Mouse (Mus musculus): ENCODE measurements around the gene Zdhhc4. TPM values are rescaled to one million over a fixed set of nuclear protein-coding genes. Genes with fewer than 3 reads are reported as not detected.

Zdhhc4 gene
- polyA plus RNA-seq, 1 experiment from 2014 or later: 62.6 TPM

- WGBS: 91% methylated on average over 7 of the region's 7 CpGs
- H3K36me3 ChIP-seq (ENCODE audit: control insufficient read depth, insufficient read depth, low read length): peaks cover 34% of the 10 kb centered on the region
Observed at GRCm38 (mm10) chr5:143309916-143310315, 19.1 kb downstream of the Zdhhc4 start.

GRCm38 (mm10) chr5:143308825-143309224 lies 20.2 kb downstream of the Zdhhc4 start:
- no peak for TF ChIP-seq CTCF (IDR thresholded peaks at IDR 0.05; ENCODE audit: low read depth)
- no peak for TF ChIP-seq EP300 (optimal IDR thresholded peaks at IDR 0.05)
- ATAC-seq (ENCODE audit: low FRiP score, low TSS enrichment) (no peak), DNase-seq (ENCODE audit: low spot score) (no peak)
- Histone ChIP-seq H3K4me2 (replicated peaks; ENCODE audit: low read depth) (no peak overlapping the region), H3K9me3 (ENCODE audit: control insufficient read depth, low read length) (no peaks in the 10 kb centered on the region), H3K27me3 (ENCODE audit: control insufficient read depth, insufficient read depth, low read length) (no peaks in the 10 kb centered on the region), H3K36me3 (ENCODE audit: control insufficient read depth, insufficient read depth, low read length) (peaks cover 36% of the 10 kb centered on the region), H3K9ac (ENCODE audit: low read length) (no peak overlapping the region), H3K4me3 (ENCODE audit: low read depth, low read length) (no peak overlapping the region), H3K27ac (replicated peaks) (no peak overlapping the region), H3K4me1 (replicated peaks; ENCODE audit: control insufficient read depth, insufficient read depth) (peaks cover under 1% of the 10 kb centered on the region)
- 74% methylated on average over 5 of the region's 5 CpGs for WGBS

More at GRCm38 (mm10) chr5:143309916-143310315, 19.1 kb downstream of the Zdhhc4 start:
- no peaks in the 10 kb centered on the region for H3K9me3 ChIP-seq (ENCODE audit: control insufficient read depth, low read length)
- no peak overlapping the region for H3K27ac ChIP-seq (replicated peaks)
- DNase-seq (ENCODE audit: low spot score) (no peak), ATAC-seq (ENCODE audit: low FRiP score, low TSS enrichment) (no peak)
- no peak overlapping the region for H3K4me3 ChIP-seq (ENCODE audit: low read depth, low read length)
- peaks cover 6% of the 10 kb centered on the region for H3K4me1 ChIP-seq (replicated peaks; ENCODE audit: control insufficient read depth, insufficient read depth)
- no peak for TF ChIP-seq EP300 (optimal IDR thresholded peaks at IDR 0.05)
- no peak for TF ChIP-seq CTCF (IDR thresholded peaks at IDR 0.05; ENCODE audit: low read depth)
- no peak overlapping the region for H3K9ac ChIP-seq (ENCODE audit: low read length)
- no peak overlapping the region for H3K4me2 ChIP-seq (replicated peaks; ENCODE audit: low read depth)
- H3K27me3 ChIP-seq (ENCODE audit: control insufficient read depth, insufficient read depth, low read length): no peaks in the 10 kb centered on the region

GRCm38 (mm10) chr5:143304251-143304650 lies 24.8 kb downstream of the Zdhhc4 start:
- H3K4me2 ChIP-seq (replicated peaks; ENCODE audit: low read depth): no peak overlapping the region
- TF ChIP-seq EP300 (optimal IDR thresholded peaks at IDR 0.05): no peak
- TF ChIP-seq CTCF (IDR thresholded peaks at IDR 0.05; ENCODE audit: low read depth): no peak
- H3K9me3 ChIP-seq (ENCODE audit: control insufficient read depth, low read length): no peaks in the 10 kb centered on the region
- H3K4me3 ChIP-seq (ENCODE audit: low read depth, low read length): no peak overlapping the region
- H3K9ac ChIP-seq (ENCODE audit: low read length): no peak overlapping the region
- H3K4me1 ChIP-seq (replicated peaks; ENCODE audit: control insufficient read depth, insufficient read depth): no peaks in the 10 kb centered on the region
- H3K27me3 ChIP-seq (ENCODE audit: control insufficient read depth, insufficient read depth, low read length): no peaks in the 10 kb centered on the region
- no peak for DNase-seq (ENCODE audit: low spot score)
- peaks cover 32% of the 10 kb centered on the region for H3K36me3 ChIP-seq (ENCODE audit: control insufficient read depth, insufficient read depth, low read length)
- H3K27ac ChIP-seq (replicated peaks): no peak overlapping the region
- 88% methylated on average over 7 of the region's 7 CpGs for WGBS
- ATAC-seq (ENCODE audit: low FRiP score, low TSS enrichment): no peak

GRCm38 (mm10) chr5:143301296-143301695 lies 27.8 kb downstream of the Zdhhc4 start:
- ATAC-seq (ENCODE audit: low FRiP score, low TSS enrichment): no peak
- H3K27ac ChIP-seq (replicated peaks): no peak overlapping the region
- peaks cover 14% of the 10 kb centered on the region for H3K36me3 ChIP-seq (ENCODE audit: control insufficient read depth, insufficient read depth, low read length)
- TF ChIP-seq CTCF (IDR thresholded peaks at IDR 0.05; ENCODE audit: low read depth) (peak; percentile 55), EP300 (optimal IDR thresholded peaks at IDR 0.05) (no peak)
- H3K27me3 ChIP-seq (ENCODE audit: control insufficient read depth, insufficient read depth, low read length): no peaks in the 10 kb centered on the region
- H3K4me1 ChIP-seq (replicated peaks; ENCODE audit: control insufficient read depth, insufficient read depth): no peaks in the 10 kb centered on the region
- H3K4me2 ChIP-seq (replicated peaks; ENCODE audit: low read depth): no peak overlapping the region
- no peak overlapping the region for H3K9ac ChIP-seq (ENCODE audit: low read length)
- DNase-seq (ENCODE audit: low spot score): no peak
- no peak overlapping the region for H3K4me3 ChIP-seq (ENCODE audit: low read depth, low read length)
- no peaks in the 10 kb centered on the region for H3K9me3 ChIP-seq (ENCODE audit: control insufficient read depth, low read length)
- 76% methylated on average over 8 of the region's 8 CpGs for WGBS

GRCm38 (mm10) chr5:143299686-143300085 lies 29.4 kb downstream of the Zdhhc4 start:
- Histone ChIP-seq H3K4me2 (replicated peaks; ENCODE audit: low read depth) (no peak overlapping the region), H3K4me3 (ENCODE audit: low read depth, low read length) (no peak overlapping the region), H3K36me3 (ENCODE audit: control insufficient read depth, insufficient read depth, low read length) (peaks cover 14% of the 10 kb centered on the region), H3K9me3 (ENCODE audit: control insufficient read depth, low read length) (no peaks in the 10 kb centered on the region), H3K4me1 (replicated peaks; ENCODE audit: control insufficient read depth, insufficient read depth) (no peaks in the 10 kb centered on the region), H3K27ac (replicated peaks) (no peak overlapping the region), H3K9ac (ENCODE audit: low read length) (no peak overlapping the region), H3K27me3 (ENCODE audit: control insufficient read depth, insufficient read depth, low read length) (no peaks in the 10 kb centered on the region)
- 92% methylated on average over 4 of the region's 4 CpGs for WGBS
- ATAC-seq (ENCODE audit: low FRiP score, low TSS enrichment) (no peak), DNase-seq (ENCODE audit: low spot score) (peak; percentile 67)
- TF ChIP-seq CTCF (IDR thresholded peaks at IDR 0.05; ENCODE audit: low read depth) (peak; percentile 83), EP300 (optimal IDR thresholded peaks at IDR 0.05) (no peak)

GRCm38 (mm10) chr5:143298391-143298790 lies 30.7 kb downstream of the Zdhhc4 start:
- no peaks in the 10 kb centered on the region for H3K9me3 ChIP-seq (ENCODE audit: control insufficient read depth, low read length)
- WGBS: 93% methylated on average over 7 of the region's 7 CpGs
- ATAC-seq (ENCODE audit: low FRiP score, low TSS enrichment): no peak
- peaks cover 1% of the 10 kb centered on the region; the same call in 1 of the 2 replicates for H3K27me3 ChIP-seq (ENCODE audit: control insufficient read depth, insufficient read depth, low read length)
- TF ChIP-seq EP300 (optimal IDR thresholded peaks at IDR 0.05) (no peak), CTCF (IDR thresholded peaks at IDR 0.05; ENCODE audit: low read depth) (peak; percentile 50)
- H3K36me3 ChIP-seq (ENCODE audit: control insufficient read depth, insufficient read depth, low read length): peaks cover 11% of the 10 kb centered on the region
- H3K4me1 ChIP-seq (replicated peaks; ENCODE audit: control insufficient read depth, insufficient read depth): 0 out of 2 replicates have a peak, but pooled peaks cover 4% of the 10 kb centered on the region
- no peak overlapping the region for H3K27ac ChIP-seq (replicated peaks)
- H3K4me3 ChIP-seq (ENCODE audit: low read depth, low read length): no peak overlapping the region
- H3K9ac ChIP-seq (ENCODE audit: low read length): no peak overlapping the region
- DNase-seq (ENCODE audit: low spot score): no peak
- no peak overlapping the region for H3K4me2 ChIP-seq (replicated peaks; ENCODE audit: low read depth)

Data from stomach, postnatal 0 days (tissue).